Mouse (Mus musculus) heart, postnatal 10 days (tissue): ENCODE measurements around the gene Tecpr2. TPM values are rescaled to one million over a fixed set of nuclear protein-coding genes. Genes with fewer than 3 reads are reported as not detected.

Experiments used
- DNase-seq, 2 experiments: peaks; one replicate each; pipeline ENCODE4 v3.0.0; 2021
- intact Hi-C: fragments of 180-260 bp; cut with DNase I; formaldehyde crosslinking; loops from one replicate; pipeline ENCODE4 v1.15.1; 2025
- total RNA-seq, 2 experiments: library from RNA; stranded (reverse); gene quantifications; 2 replicates each; pipeline ENCODE4 v1.2.3; 2021

Gene Tecpr2
- total RNA-seq, 2 experiments from 2014 or later, result 5.2 to 6.3 TPM

GRCm38 (mm10) chr12:110994666-110995065, 105.6 kb downstream of the Tecpr2 start:
- intact Hi-C loops, result loop anchor here (5.0 to 10.0 kb wide), 2 partner anchors 147 to 580 kb away; no protein-coding TSS in a partner anchor
- no peak for DNase-seq

DNA sequence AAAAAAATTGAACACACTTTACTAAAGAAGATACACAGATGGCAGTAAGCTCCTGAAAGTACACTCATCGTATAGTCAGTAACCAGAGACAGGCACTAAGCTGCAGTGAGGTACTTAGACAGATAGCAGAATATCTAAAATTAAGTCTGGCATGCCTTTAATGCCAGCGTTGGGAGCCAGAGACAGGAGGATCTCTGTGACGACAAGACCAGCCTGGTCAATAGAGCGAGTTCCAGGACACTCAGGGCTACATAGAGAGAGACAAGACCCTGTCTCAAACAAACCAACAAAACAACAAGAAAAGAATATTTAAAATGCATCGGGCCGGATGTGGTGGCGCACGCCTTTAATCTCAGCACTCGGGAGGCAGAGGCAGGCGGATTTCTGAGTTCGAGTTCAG, 109.0 kb downstream of the Tecpr2 start:
- intact Hi-C loops, result loop anchor here (10.0 kb wide), 1 partner anchor 583 kb away; no protein-coding TSS in a partner anchor
- no peak for DNase-seq

- no peak for DNase-seq
- intact Hi-C loops, result loop anchor here (10.0 kb wide), 1 partner anchor 585 kb away; no protein-coding TSS in a partner anchor
Observed at GRCm38 (mm10) chr12:110999820-111000219, 110.8 kb downstream of the Tecpr2 start.

DNA sequence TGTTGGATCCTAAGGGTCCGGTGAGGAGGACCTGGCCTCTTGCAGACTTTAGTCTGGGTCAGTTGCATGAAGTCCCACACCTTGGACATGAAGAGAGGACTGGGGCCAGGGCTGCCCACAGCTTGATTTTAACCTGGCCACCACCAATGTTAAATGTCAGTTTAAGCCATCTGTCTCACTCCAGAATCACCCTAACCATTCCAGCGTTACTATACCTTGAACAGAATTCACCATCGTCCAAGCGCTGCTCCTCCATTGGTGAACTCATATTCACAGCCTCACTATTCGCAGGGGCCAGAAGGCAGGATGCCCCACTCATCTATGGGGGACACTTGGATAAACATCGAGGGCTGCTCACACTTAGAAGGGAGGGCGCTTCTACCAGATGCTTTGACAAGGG, 111.9 kb downstream of the Tecpr2 start:
- intact Hi-C loops, result no loop called here
- DNase-seq, result no peak

GRCm38 (mm10) chr12:111004142-111004541, 115.1 kb downstream of the Tecpr2 start:
- DNase-seq, result no peak
- intact Hi-C loops, result no loop called here

GRCm38 (mm10) chr12:111005803-111006202, 116.7 kb downstream of the Tecpr2 start:
- intact Hi-C loops, result no loop called here

DNA sequence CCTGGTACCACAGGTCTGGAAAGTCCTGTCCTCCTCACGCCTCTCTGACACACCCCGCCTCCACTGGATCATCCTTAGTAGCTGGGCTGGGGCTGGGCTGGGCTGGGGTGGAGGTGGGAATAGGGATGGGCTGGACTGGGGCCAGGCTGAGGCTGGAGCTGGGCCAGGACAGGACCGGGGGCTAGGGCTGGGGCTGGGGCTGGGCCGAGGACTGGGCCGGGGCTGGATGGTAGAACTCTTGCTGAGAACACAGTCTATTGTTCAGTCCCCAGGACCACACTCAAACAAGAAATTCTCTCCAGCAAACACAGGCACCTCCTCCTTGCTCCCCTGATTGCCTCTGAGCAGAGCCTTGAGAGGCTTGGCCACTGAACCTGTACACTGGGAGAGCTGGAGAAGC, 117.3 kb downstream of the Tecpr2 start:
- DNase-seq, result no peak

More at GRCm38 (mm10) chr12:111005803-111006202, 116.7 kb downstream of the Tecpr2 start:
- no peak for DNase-seq

GRCm38 (mm10) chr12:111007134-111008103, 118.4 kb downstream of the Tecpr2 start:
- DNase-seq, result peak; percentile 55 to 75

More for the DNA sequence above, 117.3 kb downstream of the Tecpr2 start:
- intact Hi-C loops, result no loop called here

GRCm38 (mm10) chr12:111008500-111009490, 119.7 kb downstream of the Tecpr2 start:
- peak; percentile 28 to 32 for DNase-seq

More at GRCm38 (mm10) chr12:111007134-111008103, 118.4 kb downstream of the Tecpr2 start:
- intact Hi-C loops, result loop anchor here (2.0 kb wide), 1 partner anchor 29 kb away; no protein-coding TSS in a partner anchor

GRCm38 (mm10) chr12:111009615-111010257, 120.7 kb downstream of the Tecpr2 start:
- intact Hi-C loops, result loop anchor here (2.0 kb wide), 1 partner anchor 27 kb away; no protein-coding TSS in a partner anchor
- no peak for DNase-seq

More at GRCm38 (mm10) chr12:111008500-111009490, 119.7 kb downstream of the Tecpr2 start:
- intact Hi-C loops, result loop anchor here (2.0 kb wide), 1 partner anchor 28 kb away; no protein-coding TSS in a partner anchor

- intact Hi-C loops, result no loop called here
- no peak for DNase-seq
Observed at GRCm38 (mm10) chr12:111016807-111017206, 127.7 kb downstream of the Tecpr2 start.

GRCm38 (mm10) chr12:111018068-111018467, 129.0 kb downstream of the Tecpr2 start:
- no peak for DNase-seq
- intact Hi-C loops, result no loop called here

DNA sequence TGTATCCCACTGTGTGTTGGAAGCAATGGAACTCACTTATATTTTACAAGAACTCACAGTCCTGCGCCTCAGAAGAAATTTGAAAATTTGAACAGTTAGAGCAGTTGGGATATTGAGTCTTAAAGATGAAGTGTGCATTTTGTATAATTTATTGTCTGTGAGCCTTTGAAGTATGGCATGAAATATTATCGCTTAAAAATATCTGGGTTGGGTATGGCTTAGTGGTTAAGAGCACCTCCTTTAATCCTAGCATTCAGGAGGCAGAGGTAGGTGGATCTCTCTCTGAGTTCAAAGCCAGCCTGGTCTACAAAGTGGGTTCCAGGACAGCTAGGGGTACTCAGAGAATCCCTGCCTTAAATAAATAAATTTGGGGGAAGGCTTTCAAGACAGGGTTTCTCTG, 130.0 kb downstream of the Tecpr2 start:
- intact Hi-C loops, result no loop called here
- no peak for DNase-seq

DNA sequence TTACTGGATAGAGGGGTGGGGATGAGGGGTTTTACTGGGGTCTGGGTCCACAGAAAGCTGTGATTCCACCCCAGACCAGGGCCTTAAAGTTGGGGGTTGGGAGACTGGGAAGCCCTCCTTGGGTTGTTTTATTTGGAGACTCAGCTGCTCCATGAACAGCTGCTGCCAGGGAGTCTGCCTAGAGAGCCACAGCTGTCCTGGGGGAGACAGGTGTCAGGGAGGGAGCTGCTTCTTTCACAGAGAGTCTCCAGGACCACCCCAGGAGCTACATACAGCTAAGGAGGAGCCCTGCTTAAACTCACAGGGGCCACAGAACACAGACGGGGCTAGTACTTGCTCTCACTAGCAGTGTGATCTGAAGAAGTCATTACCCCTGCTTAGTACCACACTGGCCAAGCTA, 132.1 kb downstream of the Tecpr2 start:
- intact Hi-C loops, result no loop called here
- DNase-seq, result no peak

GRCm38 (mm10) chr12:111021577-111021976, 132.5 kb downstream of the Tecpr2 start:
- intact Hi-C loops, result no loop called here
- no peak for DNase-seq

Other genes starting within 250 kb of the Tecpr2 start
- not detected for gene 1700001K19Rik, start 206.6 kb upstream of the Tecpr2 start, total RNA-seq
- gene Hsp90aa1, start 186.5 kb upstream of the Tecpr2 start, total RNA-seq, result 100 to 1,000 TPM; 176 to 182 TPM
- gene Wdr20, start 151.3 kb upstream of the Tecpr2 start, total RNA-seq, result 10 to 100 TPM; 29.0 to 34.0 TPM
- gene Mok, start 48.3 kb upstream of the Tecpr2 start, total RNA-seq, result under 1 TPM; 0.57 to 0.62 TPM
- 1 to 10 TPM; 7.1 to 7.4 TPM for gene Zfp839, start 39.0 kb upstream of the Tecpr2 start, total RNA-seq
- 10 to 100 TPM; 37.0 to 43.9 TPM for gene Cinp, start 119 bp upstream of the Tecpr2 start, total RNA-seq
- gene Ankrd9, start 89.8 kb downstream of the Tecpr2 start, total RNA-seq, result 10 to 100 TPM; 35.4 to 70.2 TPM
- 10 to 100 TPM; 25.3 to 27.9 TPM for gene Rcor1, start 150.1 kb downstream of the Tecpr2 start, total RNA-seq